Mouse (Mus musculus): Measurements from ENCODE around the gene Rsph6a.

GRCm38 (mm10) chr7:19046286-19047069 is 8.0 kb upstream of the Rsph6a start:
- TF ChIP-seq CTCF (IDR thresholded peaks at IDR 0.05; ENCODE audit: borderline replicate concordance, extremely low read depth, insufficient read depth, insufficient read length) = no peak
- no peak for TF ChIP-seq POLR2A (IDR thresholded peaks at IDR 0.05; ENCODE audit: borderline replicate concordance, extremely low read depth, insufficient read depth, insufficient read length, poor library complexity, severe bottlenecking)
